Mouse (Mus musculus) spleen, adult 2 months (tissue): Measurements from ENCODE around the gene Dxo.

Source experiments
- CTCF ChIP-seq: fragments of 200-500 bp; IDR thresholded peaks from 2 replicates; pipeline ENCODE4 v1.5.1; 2011; ENCODE audit warnings: mild to moderate bottlenecking, inconsistent platforms; ENCODE audit not compliant: insufficient read depth, insufficient read length, insufficient replicate concordance; ENCODE audit errors: extremely low read depth
- POLR2A ChIP-seq: fragments of 200-500 bp; IDR thresholded peaks from 2 replicates; pipeline ENCODE4 v1.6.1; 2011; ENCODE audit warnings: low read depth, low read length, inconsistent platforms

GRCm38 (mm10) chr17:34881683-34882310, 45.0 kb downstream of the Dxo start, which contains the start of gene Gm20547:
- TF ChIP-seq CTCF: no peak
- no peak for TF ChIP-seq POLR2A
